ENCODE assay signal across 18 mouse cellular contexts in genomic region chr9:51393921-51394320, GRCm38 (mm10).
DNase-seq lines count a peak whose midpoint lies in the region; ATAC-seq and TF ChIP-seq lines count a peak whose summit lies in the region.
"Had no signal": no experiment of that assay in that cellular context is flagged by ENCODE, and none has a peak within 500 bp of the region (broad histone marks: within the 10 kb centered on the region; RNA-seq: fewer than 3 reads in every experiment).

No protein-coding gene starts in this region.

- no peak overlapping the region for H3K27ac ChIP-seq in forebrain, embryonic 14.5 days (ENCODE audit: low read depth, low read length)
- H3K27ac ChIP-seq in forebrain, embryonic 15.5 days (replicated peaks) = no peak overlapping the region
- peak overlapping the region; percentile 83; the same call in 1 of the 2 replicates for H3K27ac ChIP-seq in layer of hippocampus, adult 2 months
- no peak overlapping the region for H3K27ac ChIP-seq in kidney, embryonic 15.5 days
- H3K27ac ChIP-seq: embryonic facial prominence, embryonic 12.5 days; forebrain, embryonic 13.5 days; heart, embryonic 15.5 days; hindbrain, embryonic 10.5 days; hindbrain, embryonic 13.5 days; intestine, embryonic 15.5 days had no signal

- intact Hi-C loops in left cerebral cortex, postnatal 14 days (cut with DNase I) = no loop called here

- H3K4me3 ChIP-seq in forebrain, embryonic 14.5 days (ENCODE audit: low read depth, low read length) = no peak overlapping the region
- no peak overlapping the region for H3K4me3 ChIP-seq in forebrain, embryonic 15.5 days
- no peak overlapping the region for H3K4me3 ChIP-seq in layer of hippocampus, adult 2 months
- H3K4me3 ChIP-seq in kidney, embryonic 15.5 days (replicated peaks) = no peak overlapping the region
- H3K4me3 ChIP-seq: embryonic facial prominence, embryonic 12.5 days; erythroblast, embryonic 14.5 days; forebrain, embryonic 13.5 days; heart, embryonic 12.5 days; heart, embryonic 15.5 days; hindbrain, embryonic 10.5 days; hindbrain, embryonic 13.5 days; intestine, embryonic 15.5 days had no signal

- no peak for ATAC-seq in forebrain, embryonic 14.5 days
- no peak for ATAC-seq in forebrain, embryonic 15.5 days (replicated peaks)
- ATAC-seq in kidney, embryonic 15.5 days (replicated peaks; ENCODE audit: low FRiP score) = no peak
- ATAC-seq: activated CD4-positive, CD25-positive, alpha-beta regulatory T cell, adult 4 months; CD4-positive, CD25-positive, alpha-beta regulatory T cell, adult 4 months; intestine, embryonic 15.5 days had no signal

- peak; percentile 6 for DNase-seq in forebrain, embryonic 14.5 days (ENCODE audit: low spot score)
- no peak for DNase-seq in layer of hippocampus, adult 2 months (ENCODE audit: low spot score in 2 of 2)
- no peak for DNase-seq in layer of hippocampus, adult 9-11 months
- peak; percentile 51 for DNase-seq in NIH3T3 (ENCODE audit: low read depth)
- DNase-seq in left cerebral cortex, postnatal 14 days (ENCODE audit: low spot score in 2 of 2) = no peak
- DNase-seq: cerebellum, adult 9-10 months had no signal

- 0 out of 2 replicates have a peak, but pooled peaks cover 7% of the 10 kb centered on the region for H3K4me1 ChIP-seq in forebrain, embryonic 14.5 days (ENCODE audit: control insufficient read depth, insufficient read depth, low read length)
- H3K4me1 ChIP-seq in forebrain, embryonic 15.5 days = peaks cover 11% of the 10 kb centered on the region; the same call in 1 of the 2 replicates
- H3K4me1 ChIP-seq in kidney, embryonic 15.5 days = 0 out of 2 replicates have a peak, but pooled peaks cover 3% of the 10 kb centered on the region
- H3K4me1 ChIP-seq: intestine, embryonic 15.5 days had no signal

- H3K9ac ChIP-seq in forebrain, embryonic 14.5 days (ENCODE audit: low read length) = no peak overlapping the region
- H3K9ac ChIP-seq in forebrain, embryonic 15.5 days (replicated peaks) = no peak overlapping the region
- H3K9ac ChIP-seq in kidney, embryonic 15.5 days = no peak overlapping the region
- H3K9ac ChIP-seq: embryonic facial prominence, embryonic 12.5 days; forebrain, embryonic 13.5 days; heart, embryonic 12.5 days; heart, embryonic 15.5 days; hindbrain, embryonic 13.5 days; intestine, embryonic 15.5 days had no signal

- no peak for TF ChIP-seq CTCF in layer of hippocampus, adult 2 months (conservative IDR thresholded peaks at IDR 0.05)

- H3K27me3 ChIP-seq in forebrain, embryonic 14.5 days (replicated peaks; ENCODE audit: control insufficient read depth, insufficient read depth, low read length) = no peaks in the 10 kb centered on the region
- H3K27me3 ChIP-seq in forebrain, embryonic 15.5 days = no peaks in the 10 kb centered on the region
- no peaks in the 10 kb centered on the region for H3K27me3 ChIP-seq in kidney, embryonic 15.5 days
- H3K27me3 ChIP-seq: embryonic facial prominence, embryonic 12.5 days; forebrain, embryonic 13.5 days; heart, embryonic 12.5 days; heart, embryonic 15.5 days; hindbrain, embryonic 13.5 days; intestine, embryonic 15.5 days had no signal

- H3K4me2 ChIP-seq in forebrain, embryonic 14.5 days (ENCODE audit: low read length) = no peak overlapping the region
- no peak overlapping the region for H3K4me2 ChIP-seq in forebrain, embryonic 15.5 days (replicated peaks)
- no peak overlapping the region for H3K4me2 ChIP-seq in kidney, embryonic 15.5 days
- H3K4me2 ChIP-seq: embryonic facial prominence, embryonic 12.5 days; heart, embryonic 12.5 days; heart, embryonic 15.5 days; hindbrain, embryonic 13.5 days; intestine, embryonic 15.5 days had no signal

- H3K9me3 ChIP-seq in forebrain, embryonic 14.5 days (replicated peaks; ENCODE audit: control insufficient read depth, low read length) = no peaks in the 10 kb centered on the region
- H3K9me3 ChIP-seq in forebrain, embryonic 15.5 days = no peaks in the 10 kb centered on the region
- no peaks in the 10 kb centered on the region for H3K9me3 ChIP-seq in kidney, embryonic 15.5 days (replicated peaks)
- H3K9me3 ChIP-seq: embryonic facial prominence, embryonic 12.5 days; forebrain, embryonic 13.5 days; heart, embryonic 12.5 days; heart, embryonic 15.5 days; hindbrain, embryonic 10.5 days; hindbrain, embryonic 13.5 days; intestine, embryonic 15.5 days had no signal

- no peaks in the 10 kb centered on the region for H3K36me3 ChIP-seq in forebrain, embryonic 14.5 days (ENCODE audit: control insufficient read depth, insufficient read depth, low read length)
- no peaks in the 10 kb centered on the region for H3K36me3 ChIP-seq in forebrain, embryonic 15.5 days
- no peaks in the 10 kb centered on the region for H3K36me3 ChIP-seq in kidney, embryonic 15.5 days
- H3K36me3 ChIP-seq: embryonic facial prominence, embryonic 12.5 days; heart, embryonic 12.5 days; heart, embryonic 15.5 days; hindbrain, embryonic 10.5 days; hindbrain, embryonic 13.5 days; intestine, embryonic 15.5 days had no signal

- 69% methylated on average over 2 of the region's 2 CpGs for WGBS in forebrain, embryonic 14.5 days
- WGBS in forebrain, embryonic 15.5 days = 68% methylated on average over 2 of the region's 2 CpGs
- WGBS in kidney, embryonic 15.5 days = 74% methylated on average over 2 of the region's 2 CpGs

Comparison
In these comparisons a context has a peak if more than half of its experiments do, and no peak if none do; other contexts are left out.
1. DNase-seq: peak in forebrain, embryonic 14.5 days (single experiment) and NIH3T3 (single experiment); none in layer of hippocampus, adult 2 months (0 of 2), layer of hippocampus, adult 9-11 months (single experiment) and left cerebral cortex, postnatal 14 days (0 of 2).